Mouse (Mus musculus) forebrain, embryonic 15.5 days (tissue): Measurements from ENCODE around the gene Nup54. TPM values are rescaled to one million over a fixed set of nuclear protein-coding genes. Genes with fewer than 3 reads are reported as not detected.

Source experiments
- ATAC-seq: fragments of 200-750 bp; cut with Nextera tagmentation; replicated peaks from 2 replicates; pipeline ENCODE4 v1.8.0; 2017; ENCODE audit warnings: mild to moderate bottlenecking, moderate TSS enrichment, moderate library complexity
- H3K27ac ChIP-seq: fragments of 300-500 bp; sonication (generic); replicated peaks from 2 replicates; pipeline ENCODE4 v1.5.1; 2015; ENCODE audit warnings: mild to moderate bottlenecking, inconsistent platforms
- H3K27me3 ChIP-seq: fragments of 300-500 bp; sonication (generic); 2 replicates; pipeline ENCODE4 v1.6.1; 2015; ENCODE audit warnings: inconsistent platforms
- H3K36me3 ChIP-seq: fragments of 300-500 bp; sonication (generic); 2 replicates; pipeline ENCODE4 v1.6.1; 2015; ENCODE audit warnings: mild to moderate bottlenecking, inconsistent platforms
- H3K4me1 ChIP-seq: fragments of 300-500 bp; sonication (generic); 2 replicates; pipeline ENCODE4 v1.6.1; 2015; ENCODE audit warnings: inconsistent platforms
- H3K4me2 ChIP-seq: fragments of 300-500 bp; sonication (generic); replicated peaks from 2 replicates; pipeline ENCODE4 v1.6.1; 2015; ENCODE audit warnings: mild to moderate bottlenecking, inconsistent platforms
- H3K4me3 ChIP-seq: fragments of 300-500 bp; sonication (generic); 2 replicates; pipeline ENCODE4 v1.5.1; 2015; ENCODE audit warnings: mild to moderate bottlenecking, inconsistent platforms
- H3K9ac ChIP-seq: fragments of 300-500 bp; sonication (generic); replicated peaks from 2 replicates; pipeline ENCODE4 v1.6.1; 2015; ENCODE audit warnings: mild to moderate bottlenecking, inconsistent platforms
- H3K9me3 ChIP-seq: fragments of 300-500 bp; sonication (generic); 2 replicates; pipeline ENCODE4 v1.6.1; 2016; ENCODE audit warnings: inconsistent platforms
- WGBS: fragments of 180-500 bp; shearing (Covaris S2); methylation state at CpG from one replicate; pipeline ENCODE4 v1.1.7; 2015; ENCODE audit warnings: mixed read lengths; 5-methylcytosine and 5-hydroxymethylcytosine counted together
- polyA plus RNA-seq: library from polyadenylated mRNA; unstranded; fragments of >200 nt; fragmentation: Nextera tagmentation; extraction: Ambion mirVana; gene quantifications from 2 replicates; pipeline ENCODE4 v1.2.1, GENCODE M21; 2015

Gene Nup54
- 55.7 and 60.0 TPM in 2 replicates for polyA plus RNA-seq

DNA sequence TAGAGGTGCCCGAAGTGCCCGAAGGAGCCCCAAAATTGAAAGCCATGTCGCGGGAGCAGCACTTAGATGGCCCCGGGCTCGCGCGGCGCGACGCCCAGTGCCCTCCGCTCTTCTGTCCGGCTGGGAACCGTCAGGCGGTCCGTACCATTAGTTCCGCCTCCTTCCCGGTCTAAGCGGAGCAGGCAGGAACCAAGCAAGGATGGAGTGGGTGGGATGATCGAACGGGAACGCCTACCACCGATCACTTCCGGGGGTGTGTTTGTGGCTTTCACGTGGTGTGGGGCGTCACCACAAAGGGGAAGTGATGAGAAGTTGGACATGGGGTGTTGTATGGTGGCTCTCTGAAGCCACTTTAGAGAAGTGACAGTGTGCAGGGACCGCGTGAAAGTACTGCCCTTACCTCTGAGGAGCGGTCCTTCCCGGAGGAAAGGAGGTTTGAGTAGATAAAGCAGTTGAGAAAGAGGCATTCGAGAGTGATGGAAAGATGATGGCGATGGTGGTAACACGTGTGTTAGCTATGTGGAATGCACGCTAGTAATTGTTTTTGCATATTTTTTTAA lies at the start of gene Nup54:
Nup54 (minus strand) TSS at position 195 of the 560 bp plus-strand sequence.
- peak; percentile 100 for ATAC-seq
- H3K36me3 ChIP-seq = no peaks in the 10 kb centered on the region
- peaks cover 39% of the 10 kb centered on the region for H3K4me1 ChIP-seq
- H3K9me3 ChIP-seq = no peaks in the 10 kb centered on the region
- no peaks in the 10 kb centered on the region for H3K27me3 ChIP-seq
- peak within 1 kb of the TSS; percentile 70 for H3K4me2 ChIP-seq
- H3K9ac ChIP-seq = peak within 1 kb of the TSS; percentile 78
- peak within 1 kb of the TSS; percentile 94 for H3K4me3 ChIP-seq
- WGBS = under 1% methylated on average over 34 of the region's 34 CpGs
- peak within 1 kb of the TSS; percentile 86 for H3K27ac ChIP-seq

DNA sequence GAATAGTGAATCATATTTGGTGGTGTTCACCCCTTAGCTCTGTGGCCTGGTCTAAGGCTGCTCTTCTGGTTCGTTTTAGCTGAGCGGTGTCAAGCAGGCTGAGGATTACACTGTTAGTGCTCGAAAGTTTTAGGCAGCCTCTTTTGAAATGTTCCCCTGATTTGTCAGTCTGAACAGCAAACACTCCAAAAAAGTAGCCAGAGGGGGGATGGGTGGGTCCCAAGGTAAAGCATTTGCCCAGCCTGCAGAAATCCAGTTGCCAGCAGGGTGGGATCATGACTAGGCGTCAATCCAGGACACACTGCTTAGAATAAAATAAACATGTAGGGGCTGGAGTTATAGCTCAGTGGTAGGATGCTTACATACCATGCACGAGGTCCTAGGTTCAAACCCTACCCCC lies 37.8 kb upstream of the Nup54 start:
- no peak for ATAC-seq
- no peak overlapping the region for H3K27ac ChIP-seq
- H3K4me2 ChIP-seq = no peak overlapping the region
- H3K27me3 ChIP-seq = no peaks in the 10 kb centered on the region
- H3K4me1 ChIP-seq = no peaks in the 10 kb centered on the region
- WGBS = 80% methylated on average over 5 of the region's 5 CpGs
- H3K9me3 ChIP-seq = no peaks in the 10 kb centered on the region
- no peak overlapping the region for H3K4me3 ChIP-seq
- H3K9ac ChIP-seq = no peak overlapping the region
- H3K36me3 ChIP-seq = peaks cover 2% of the 10 kb centered on the region

- ATAC-seq = no peak
- no peaks in the 10 kb centered on the region for H3K4me1 ChIP-seq
- no peak overlapping the region for H3K27ac ChIP-seq
- no peak overlapping the region for H3K9ac ChIP-seq
- H3K27me3 ChIP-seq = no peaks in the 10 kb centered on the region
- no peak overlapping the region for H3K4me3 ChIP-seq
- no peak overlapping the region for H3K4me2 ChIP-seq
- H3K9me3 ChIP-seq = no peaks in the 10 kb centered on the region
- WGBS = 96% methylated on average over 4 of the region's 4 CpGs
- peaks cover 2% of the 10 kb centered on the region for H3K36me3 ChIP-seq
Measured at GRCm38 (mm10) chr5:92471531-92471930, 36.5 kb upstream of the Nup54 start.

DNA sequence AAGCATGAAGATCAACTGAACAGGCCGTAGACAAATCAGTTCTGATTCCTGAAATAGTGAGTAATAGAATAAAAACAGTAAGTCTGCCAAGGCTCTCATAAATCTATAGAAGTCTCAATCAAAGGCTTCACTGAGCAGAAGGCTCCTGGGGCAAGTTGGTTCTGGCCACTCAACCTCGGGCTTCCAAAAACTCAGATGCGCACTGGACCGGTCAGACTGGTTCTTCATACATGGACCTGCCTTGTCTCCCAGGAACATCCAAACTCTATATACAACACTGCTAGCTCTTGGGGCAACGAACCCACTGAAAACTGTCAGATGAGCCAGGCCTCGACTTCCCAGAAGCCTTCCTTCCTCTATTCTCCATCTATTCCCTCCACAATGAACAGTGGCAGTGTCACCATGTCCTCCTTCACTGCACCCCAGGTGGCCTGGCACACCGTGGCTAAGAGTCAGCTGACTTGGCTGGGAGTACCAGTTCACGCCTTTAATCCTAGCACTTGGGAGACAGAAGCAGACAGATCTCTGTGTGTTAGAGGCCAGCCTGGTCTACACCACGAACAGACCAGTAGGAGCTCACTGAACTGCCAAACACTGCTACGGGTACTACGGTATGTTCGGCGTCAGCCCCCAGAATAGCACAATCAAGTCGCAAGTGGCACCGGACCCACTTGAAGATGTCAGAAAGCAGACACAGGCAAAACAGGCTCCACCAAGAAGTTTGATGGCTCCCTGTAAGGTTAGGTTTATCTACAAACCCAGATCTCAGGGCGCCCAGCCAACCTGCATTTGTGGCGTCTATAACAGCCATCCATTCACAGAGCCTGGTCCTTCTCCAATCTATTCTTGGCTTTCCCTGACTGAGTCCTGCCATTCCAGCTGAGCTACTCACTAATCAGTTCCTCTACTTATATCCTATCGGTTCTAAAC lies 34.4 kb upstream of the Nup54 start:
- Histone ChIP-seq H3K36me3 (no peaks in the 10 kb centered on the region), H3K4me3 (no peak overlapping the region), H3K27ac (no peak overlapping the region), H3K4me2 (no peak overlapping the region), H3K4me1 (no peaks in the 10 kb centered on the region), H3K9ac (no peak overlapping the region), H3K27me3 (no peaks in the 10 kb centered on the region), H3K9me3 (no peaks in the 10 kb centered on the region)
- ATAC-seq = no peak
- WGBS = 93% methylated on average over 18 of the region's 18 CpGs

DNA sequence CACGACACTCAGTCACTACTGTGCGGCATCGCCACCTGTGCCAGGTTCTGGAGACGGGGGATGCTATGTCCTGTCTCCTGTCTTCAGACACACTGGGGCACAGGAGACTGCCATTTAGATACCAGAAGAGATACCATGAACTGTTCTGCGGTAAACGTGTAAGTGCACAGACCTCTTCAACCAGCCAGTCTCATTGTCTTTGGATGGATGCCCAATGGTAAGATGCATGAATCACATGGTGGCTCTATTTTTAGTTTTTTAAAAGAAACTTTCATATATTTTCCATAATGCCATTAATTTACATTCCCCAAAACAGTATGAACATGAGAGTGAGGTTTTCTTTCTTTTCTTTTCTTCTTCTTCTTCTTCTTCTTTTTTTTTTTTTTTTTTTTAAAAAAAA lies 33.2 kb upstream of the Nup54 start:
- Histone ChIP-seq H3K9me3 (no peaks in the 10 kb centered on the region), H3K36me3 (no peaks in the 10 kb centered on the region), H3K4me2 (no peak overlapping the region), H3K4me3 (no peak overlapping the region), H3K27ac (no peak overlapping the region), H3K27me3 (no peaks in the 10 kb centered on the region), H3K4me1 (no peaks in the 10 kb centered on the region), H3K9ac (no peak overlapping the region)
- ATAC-seq = no peak
- WGBS = 93% methylated on average over 6 of the region's 6 CpGs

- Histone ChIP-seq H3K9me3 (no peaks in the 10 kb centered on the region), H3K27ac (no peak overlapping the region), H3K4me2 (no peak overlapping the region), H3K36me3 (no peaks in the 10 kb centered on the region), H3K4me1 (no peaks in the 10 kb centered on the region), H3K27me3 (no peaks in the 10 kb centered on the region), H3K4me3 (no peak overlapping the region), H3K9ac (no peak overlapping the region)
- ATAC-seq = no peak
- WGBS = 88% methylated on average over 8 of the region's 8 CpGs
Measured at GRCm38 (mm10) chr5:92467102-92467766, 32.2 kb upstream of the Nup54 start.

DNA sequence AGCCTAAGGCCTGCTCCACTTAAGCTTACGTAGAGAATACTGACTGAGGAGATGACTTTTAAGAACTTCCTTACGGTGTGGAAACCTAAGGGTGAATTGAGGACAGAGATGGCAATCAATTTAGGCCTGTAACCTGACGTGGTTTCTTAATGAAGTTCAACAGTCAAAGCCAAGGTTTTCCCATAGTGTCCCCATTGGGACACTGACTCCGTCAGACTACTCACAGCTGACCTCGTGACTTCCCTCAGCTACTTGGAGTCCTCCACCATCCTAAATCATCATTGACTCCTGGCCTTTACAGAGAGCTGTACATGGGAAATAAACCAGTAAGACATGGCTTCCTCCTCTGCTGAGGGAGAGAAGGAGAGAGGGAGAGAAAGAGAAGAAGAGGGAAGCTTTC lies 30.5 kb upstream of the Nup54 start:
- Histone ChIP-seq H3K9me3 (no peaks in the 10 kb centered on the region), H3K27ac (no peak overlapping the region), H3K27me3 (no peaks in the 10 kb centered on the region), H3K4me2 (no peak overlapping the region), H3K9ac (no peak overlapping the region), H3K36me3 (peaks cover 3% of the 10 kb centered on the region), H3K4me1 (no peaks in the 10 kb centered on the region), H3K4me3 (no peak overlapping the region)
- ATAC-seq = no peak
- 89% methylated on average over 5 of the region's 5 CpGs for WGBS

GRCm38 (mm10) chr5:92461321-92461720 lies 26.3 kb upstream of the Nup54 start:
- H3K4me2 ChIP-seq = no peak overlapping the region
- no peak overlapping the region for H3K4me3 ChIP-seq
- no peaks in the 10 kb centered on the region for H3K9me3 ChIP-seq
- no peak overlapping the region for H3K9ac ChIP-seq
- no peak for ATAC-seq
- H3K36me3 ChIP-seq = peaks cover 11% of the 10 kb centered on the region
- H3K4me1 ChIP-seq = no peaks in the 10 kb centered on the region
- H3K27me3 ChIP-seq = no peaks in the 10 kb centered on the region
- no peak overlapping the region for H3K27ac ChIP-seq
- 19% methylated on average over 5 of the region's 5 CpGs for WGBS

DNA sequence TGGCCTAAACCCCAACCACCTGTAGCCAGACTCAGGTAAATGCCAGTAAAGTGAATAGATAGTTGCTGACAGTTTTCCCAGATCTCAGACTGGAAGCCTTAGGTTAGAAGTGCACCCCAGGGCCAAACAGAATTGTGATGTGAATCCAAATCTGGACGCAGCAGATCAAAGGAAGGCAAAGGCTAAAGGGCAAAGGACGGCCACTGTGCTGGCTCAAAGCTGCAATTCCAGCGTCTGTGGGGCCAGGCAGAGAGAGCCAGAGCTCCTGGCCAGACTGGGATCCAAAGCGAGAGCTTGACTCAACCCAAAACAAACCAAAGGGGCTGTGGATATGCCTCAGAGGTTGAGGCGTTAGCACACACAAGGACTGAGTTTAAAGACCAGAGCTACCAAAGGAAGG lies 23.7 kb upstream of the Nup54 start:
- Histone ChIP-seq H3K9me3 (no peaks in the 10 kb centered on the region), H3K27me3 (no peaks in the 10 kb centered on the region), H3K36me3 (peaks cover 16% of the 10 kb centered on the region), H3K4me1 (no peaks in the 10 kb centered on the region), H3K4me2 (no peak overlapping the region), H3K4me3 (no peak overlapping the region), H3K9ac (no peak overlapping the region), H3K27ac (no peak overlapping the region)
- no peak for ATAC-seq
- WGBS = 69% methylated on average over 5 of the region's 5 CpGs

- H3K27me3 ChIP-seq = no peaks in the 10 kb centered on the region
- ATAC-seq = no peak
- H3K4me2 ChIP-seq = no peak overlapping the region
- no peak overlapping the region for H3K4me3 ChIP-seq
- H3K9ac ChIP-seq = no peak overlapping the region
- H3K36me3 ChIP-seq = peaks cover 26% of the 10 kb centered on the region
- H3K9me3 ChIP-seq = no peaks in the 10 kb centered on the region
- no peak overlapping the region for H3K27ac ChIP-seq
- WGBS = 91% methylated on average over 2 of the region's 2 CpGs
- no peaks in the 10 kb centered on the region for H3K4me1 ChIP-seq
Measured at GRCm38 (mm10) chr5:92457410-92457809, 22.4 kb upstream of the Nup54 start.

DNA sequence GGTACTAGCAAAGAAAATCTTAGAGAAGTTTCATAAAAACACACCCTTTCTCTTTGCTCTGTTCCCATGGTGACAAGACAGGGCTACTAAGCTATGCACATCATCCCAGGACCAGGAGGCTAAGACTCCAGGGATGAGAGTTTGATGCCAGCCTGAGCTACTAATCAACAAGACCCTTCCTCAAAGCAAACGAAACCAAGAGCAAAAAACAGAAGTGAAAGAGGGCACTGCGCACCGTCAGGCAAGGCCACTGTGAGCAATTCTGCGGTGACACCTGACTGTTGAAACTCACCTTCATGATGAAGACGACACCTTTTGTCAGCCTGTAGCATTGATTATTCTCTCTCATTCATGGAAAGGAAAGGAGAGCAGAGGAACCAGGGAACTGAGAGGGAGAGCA lies 17.9 kb upstream of the Nup54 start:
- Histone ChIP-seq H3K9me3 (no peaks in the 10 kb centered on the region), H3K4me1 (no peaks in the 10 kb centered on the region), H3K9ac (no peak overlapping the region), H3K27ac (no peak overlapping the region), H3K4me2 (no peak overlapping the region), H3K4me3 (no peak overlapping the region), H3K36me3 (peaks cover 56% of the 10 kb centered on the region), H3K27me3 (no peaks in the 10 kb centered on the region)
- no peak for ATAC-seq
- WGBS = 93% methylated on average over 5 of the region's 5 CpGs

DNA sequence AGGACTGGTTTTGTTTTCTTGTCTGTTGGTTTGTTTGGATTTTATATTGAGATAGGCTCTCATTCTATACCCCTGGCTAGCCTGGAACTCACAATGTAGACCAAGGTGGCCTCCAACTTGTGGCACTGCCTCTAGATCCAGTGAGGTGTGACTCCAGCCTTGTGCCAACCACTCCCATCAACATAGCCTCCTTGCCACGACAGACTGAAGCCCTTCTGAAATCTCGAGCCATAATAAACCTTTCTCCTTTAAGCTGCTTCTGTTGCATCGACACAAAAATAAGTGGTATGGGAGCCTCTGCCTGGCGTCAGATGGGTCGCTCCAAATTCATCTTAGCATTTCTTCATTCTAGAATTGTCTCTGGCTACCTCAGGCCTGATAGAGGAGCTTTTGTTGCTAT lies 11.7 kb upstream of the Nup54 start:
- H3K4me1 ChIP-seq = no peaks in the 10 kb centered on the region
- no peaks in the 10 kb centered on the region for H3K9me3 ChIP-seq
- peaks cover 80% of the 10 kb centered on the region for H3K36me3 ChIP-seq
- H3K9ac ChIP-seq = no peak overlapping the region
- 95% methylated on average over 5 of the region's 5 CpGs for WGBS
- H3K27ac ChIP-seq = no peak overlapping the region
- no peak overlapping the region for H3K4me2 ChIP-seq
- no peak for ATAC-seq
- H3K27me3 ChIP-seq = no peaks in the 10 kb centered on the region
- no peak overlapping the region for H3K4me3 ChIP-seq
